Mouse (Mus musculus) cortical plate, adult 2 months (tissue): Measurements from ENCODE around the gene Lca5. TPM values are rescaled to one million over a fixed set of nuclear protein-coding genes. Genes with fewer than 3 reads are reported as not detected.

Source experiments
- H3K27ac ChIP-seq: fragments of 200-500 bp; 2 replicates; pipeline ENCODE4 v1.5.1; 2012; ENCODE audit warnings: low read length, control low read depth, inconsistent platforms; ENCODE audit not compliant: insufficient read depth
- H3K4me1 ChIP-seq: fragments of 200-500 bp; 2 replicates; pipeline ENCODE4 v1.6.1; 2011; ENCODE audit warnings: low read length; ENCODE audit not compliant: control insufficient read depth, insufficient read depth
- H3K4me3 ChIP-seq: fragments of 200-500 bp; 2 replicates; pipeline ENCODE4 v1.5.1; 2011; ENCODE audit warnings: mild to moderate bottlenecking, low read length, control low read depth; ENCODE audit not compliant: insufficient read depth
- CTCF ChIP-seq: fragments of 200-500 bp; IDR thresholded peaks from 2 replicates; pipeline ENCODE4 v1.5.1; 2011; ENCODE audit warnings: mild to moderate bottlenecking, control low read depth, low read length; ENCODE audit not compliant: insufficient read depth; ENCODE audit errors: extremely low read depth
- POLR2A ChIP-seq: fragments of 200-500 bp; IDR thresholded peaks from 2 replicates; pipeline ENCODE4 v1.6.1; 2011; ENCODE audit warnings: mild to moderate bottlenecking, low read length, control low read depth; ENCODE audit not compliant: insufficient read depth; ENCODE audit errors: extremely low read depth
- polyA plus RNA-seq: library from polyadenylated mRNA; depleted of rRNA; stranded (reverse); fragments of >200 nt; gene quantifications from 2 replicates; pipeline ENCODE4 v1.2.3, GENCODE M21; 2012

Gene Lca5
- polyA plus RNA-seq, 1 experiment: 8.1 TPM

DNA sequence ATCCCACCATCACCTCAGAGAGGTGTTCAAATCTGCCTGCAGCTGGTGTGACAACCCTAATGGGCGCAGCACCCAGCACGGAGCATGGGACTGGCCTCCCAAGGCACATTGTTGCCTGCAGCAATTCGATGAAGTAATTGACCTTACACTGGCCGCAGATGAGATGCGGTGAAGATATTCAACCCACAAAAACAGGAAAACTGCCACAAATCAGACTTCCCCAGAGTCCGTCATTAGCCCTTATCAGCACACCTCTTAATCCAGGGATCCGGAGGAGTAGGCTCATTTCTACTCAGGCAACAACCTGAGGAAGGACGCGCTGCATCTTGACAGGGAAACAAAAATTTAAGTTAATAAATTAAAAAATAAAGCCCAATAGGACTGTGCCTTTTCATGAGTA is 6.2 kb upstream of the Lca5 start:
- TF ChIP-seq POLR2A: no peak
- TF ChIP-seq CTCF: no peak
- Histone ChIP-seq H3K4me3 (no peak overlapping the region; the same call in 1 of the 2 replicates), H3K27ac (no peak overlapping the region), H3K4me1 (no peaks in the 10 kb centered on the region)

DNA sequence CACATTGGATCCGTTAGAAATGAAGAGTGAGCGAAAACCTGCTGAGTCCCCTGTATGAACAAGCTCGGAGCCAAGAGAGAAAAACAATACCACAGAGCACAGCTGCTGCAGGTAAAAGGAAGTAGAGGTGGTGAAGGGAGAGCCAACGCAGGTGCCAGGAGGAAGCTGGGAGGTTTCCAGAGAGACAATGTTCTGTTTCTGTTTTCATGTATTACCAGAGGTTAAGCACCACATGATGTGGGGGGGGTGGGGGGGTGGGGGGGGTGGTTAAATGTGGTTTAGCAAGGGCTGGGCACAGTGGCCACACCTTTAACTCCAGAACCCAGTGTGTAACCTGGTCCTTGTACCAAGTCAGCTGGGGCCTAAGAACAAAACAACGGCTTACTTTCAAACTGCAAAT is 3.3 kb downstream of the Lca5 start:
- no peak overlapping the region for H3K27ac ChIP-seq
- TF ChIP-seq CTCF (no peak), POLR2A (no peak)
- peaks cover 6% of the 10 kb centered on the region; the same call in 1 of the 2 replicates for H3K4me1 ChIP-seq
- no peak overlapping the region for H3K4me3 ChIP-seq

DNA sequence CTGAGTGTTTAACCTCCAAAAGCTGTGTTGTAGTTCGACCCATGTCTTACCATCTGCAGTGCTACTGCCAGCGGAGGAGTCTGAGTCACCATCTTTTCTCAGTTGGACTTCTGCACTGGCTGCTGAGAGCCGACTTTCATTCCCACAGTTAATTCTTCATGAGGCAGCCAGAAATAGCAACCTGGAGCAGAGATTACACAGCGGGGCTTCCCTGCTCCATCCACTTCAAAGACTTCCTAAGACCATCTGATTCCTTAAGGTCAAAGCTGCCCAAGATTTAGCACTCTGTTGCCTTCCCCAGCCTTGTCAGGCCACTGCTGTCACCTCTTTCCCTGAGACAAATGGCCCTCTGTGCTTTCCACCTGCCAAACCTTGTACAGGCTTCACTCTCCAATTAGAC is 6.4 kb downstream of the Lca5 start:
- Histone ChIP-seq H3K27ac (no peak overlapping the region), H3K4me1 (peaks cover 4% of the 10 kb centered on the region; the same call in 1 of the 2 replicates), H3K4me3 (no peak overlapping the region)
- no peak for TF ChIP-seq POLR2A
- no peak for TF ChIP-seq CTCF

GRCm38 (mm10) chr9:83433661-83434060 is 7.3 kb downstream of the Lca5 start:
- no peak for TF ChIP-seq POLR2A
- peak; percentile 25; the same call in 1 of the 2 replicates for TF ChIP-seq CTCF
- Histone ChIP-seq H3K4me3 (no peak overlapping the region), H3K27ac (no peak overlapping the region), H3K4me1 (peaks cover 4% of the 10 kb centered on the region; the same call in 1 of the 2 replicates)

- TF ChIP-seq POLR2A: no peak
- no peaks in the 10 kb centered on the region for H3K4me1 ChIP-seq
- H3K4me3 ChIP-seq: no peak overlapping the region
- no peak overlapping the region for H3K27ac ChIP-seq
These were observed 13.0 kb downstream of the Lca5 start for GRCm38 (mm10) chr9:83427926-83428325.

GRCm38 (mm10) chr9:83418965-83419364 is 22.0 kb downstream of the Lca5 start:
- H3K4me1 ChIP-seq: no peaks in the 10 kb centered on the region
- TF ChIP-seq CTCF: no peak
- TF ChIP-seq POLR2A: no peak
- H3K4me3 ChIP-seq: no peak overlapping the region
- no peak overlapping the region for H3K27ac ChIP-seq

DNA sequence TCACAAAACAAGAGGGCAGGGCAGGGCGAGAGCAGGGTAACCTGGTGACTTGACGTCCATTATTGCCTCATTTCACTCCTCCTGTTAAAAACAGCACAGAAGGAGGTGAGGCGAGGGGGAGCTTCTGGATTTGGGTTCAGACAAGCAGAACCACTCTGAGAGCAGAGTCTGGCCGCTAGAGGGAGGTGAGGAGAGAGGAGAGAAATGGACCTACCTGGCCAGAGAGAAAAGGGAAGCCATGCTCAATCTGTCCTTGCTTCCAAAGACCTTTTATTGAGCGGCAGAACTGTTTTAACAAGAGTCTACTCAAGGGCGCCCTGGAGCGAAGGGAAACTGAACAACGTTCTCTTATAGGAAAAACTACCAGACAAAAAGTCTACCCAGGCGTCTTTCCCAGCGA is 27.9 kb downstream of the Lca5 start:
- H3K4me1 ChIP-seq: no peaks in the 10 kb centered on the region
- no peak overlapping the region for H3K4me3 ChIP-seq
- TF ChIP-seq CTCF (peak; percentile 38; the same call in 1 of the 2 replicates), POLR2A (no peak)
- no peak overlapping the region for H3K27ac ChIP-seq

DNA sequence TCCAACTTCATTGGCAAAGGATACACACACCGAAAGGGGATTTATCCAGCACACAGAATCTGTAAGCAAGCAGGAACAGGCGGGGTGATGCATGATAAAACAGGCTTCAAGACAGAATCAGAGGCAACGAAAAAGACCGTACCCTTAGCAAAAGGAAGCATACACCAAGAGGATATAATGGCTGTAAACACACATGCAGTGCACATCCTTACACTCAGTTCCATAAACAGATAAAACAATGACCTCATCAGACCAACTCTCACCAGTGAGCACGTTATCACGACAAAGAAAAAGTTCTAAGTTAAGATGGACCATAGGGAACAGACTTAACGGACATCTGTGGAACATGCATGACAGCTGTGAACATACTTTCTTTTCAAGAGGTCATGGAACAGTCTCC is 35.8 kb downstream of the Lca5 start:
- H3K27ac ChIP-seq: no peak overlapping the region
- TF ChIP-seq CTCF (no peak), POLR2A (no peak)

DNA sequence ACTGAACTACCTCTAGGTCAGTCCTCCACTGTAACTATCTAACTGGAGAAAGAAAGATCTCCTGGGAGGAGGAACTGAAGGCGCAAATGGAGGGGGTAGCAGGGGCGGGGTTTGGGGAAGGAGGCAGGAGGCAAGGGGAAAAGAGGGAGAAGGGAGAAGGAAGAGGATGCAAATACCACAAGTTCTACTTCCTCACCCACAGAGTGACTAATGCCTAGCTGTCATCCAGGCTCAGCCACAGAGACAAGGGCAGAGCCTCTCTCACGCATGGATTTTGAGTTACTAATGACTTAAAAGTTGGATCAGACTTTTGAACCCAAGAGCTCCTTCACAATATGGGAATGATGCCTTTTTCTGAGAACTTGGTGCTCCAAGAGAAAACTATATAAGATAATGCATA is 40.1 kb downstream of the Lca5 start:
- H3K4me3 ChIP-seq: no peak overlapping the region
- no peaks in the 10 kb centered on the region for H3K4me1 ChIP-seq
- H3K27ac ChIP-seq: no peak overlapping the region
- no peak for TF ChIP-seq CTCF
- no peak for TF ChIP-seq POLR2A

More for the DNA sequence above, 35.8 kb downstream of the Lca5 start:
- Histone ChIP-seq H3K4me1 (no peaks in the 10 kb centered on the region), H3K4me3 (no peak overlapping the region)

- no peak overlapping the region for H3K4me3 ChIP-seq
- H3K4me1 ChIP-seq: no peaks in the 10 kb centered on the region
- no peak overlapping the region for H3K27ac ChIP-seq
- TF ChIP-seq CTCF (no peak), POLR2A (no peak)
These were observed 41.5 kb downstream of the Lca5 start for GRCm38 (mm10) chr9:83399414-83399813.
